Mouse (Mus musculus) kidney, adult 10 weeks (tissue): Measurements from ENCODE around the gene Strip1. TPM values are rescaled to one million over a fixed set of nuclear protein-coding genes. Genes with fewer than 3 reads are reported as not detected.

ENCODE experiments used
- polyA plus RNA-seq: library from polyadenylated mRNA; stranded (reverse); fragments of 350-450 nt; fragmentation: Illumina TruSeq; extraction: RNeasy Lipid Tissue Mini Kit (QIAGEN cat#74804); gene quantifications from one replicate; pipeline ENCODE4 v1.2.3, GENCODE M21; 2014; ENCODE audit warnings: low read depth, low replicate concordance

Strip1 gene
- polyA plus RNA-seq: 4.6 TPM

GRCm38 (mm10) chr3:107631523-107631958 is at the start of gene Strip1:
TSS of gene Strip1 (minus strand) at chr3:107631694.

DNA sequence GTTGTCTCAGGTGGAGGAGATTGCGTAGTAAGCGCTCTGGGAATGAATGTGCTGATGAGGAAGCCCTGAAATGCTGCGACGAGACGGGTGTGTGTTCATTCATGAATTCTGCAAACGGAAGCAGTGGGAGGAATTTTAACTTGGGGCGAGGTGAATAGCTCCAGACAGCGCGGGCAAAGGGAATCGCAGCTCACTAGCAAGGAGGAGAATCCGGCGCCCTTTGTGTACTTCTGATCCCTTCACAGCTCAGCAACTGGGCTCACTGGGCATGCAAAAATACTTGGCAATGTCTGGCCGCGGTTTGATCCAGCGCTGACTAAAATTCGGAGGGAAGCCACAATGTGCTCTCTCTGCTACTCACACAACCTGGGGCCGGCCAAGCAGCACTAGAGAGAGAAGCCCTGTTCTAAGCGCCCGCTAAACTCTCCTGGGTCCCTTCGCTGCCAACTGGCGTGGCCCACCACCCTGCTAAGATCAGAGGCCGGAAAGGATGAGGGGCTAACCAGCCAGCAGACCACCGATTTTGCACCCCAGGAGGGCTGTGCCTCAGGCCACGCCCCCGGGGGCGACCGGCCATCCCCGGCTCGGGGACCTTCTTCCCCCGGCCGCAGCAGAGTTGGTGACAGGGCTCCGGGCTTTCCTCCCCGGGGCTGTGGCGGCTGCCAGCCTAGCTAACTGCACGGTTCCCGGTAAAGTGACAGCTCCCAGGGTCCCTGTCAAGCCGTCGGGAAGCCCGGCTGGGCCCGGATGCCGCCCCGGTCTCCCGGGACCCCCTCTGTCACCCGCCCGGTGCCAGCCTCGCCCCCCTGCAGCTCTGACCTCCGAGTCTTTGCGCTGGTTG is 592 bp downstream of the Strip1 start, which contains the start of gene Gm10961:
Gm10961 (plus strand) TSS at position 641 of the 841 bp plus-strand sequence.

DNA sequence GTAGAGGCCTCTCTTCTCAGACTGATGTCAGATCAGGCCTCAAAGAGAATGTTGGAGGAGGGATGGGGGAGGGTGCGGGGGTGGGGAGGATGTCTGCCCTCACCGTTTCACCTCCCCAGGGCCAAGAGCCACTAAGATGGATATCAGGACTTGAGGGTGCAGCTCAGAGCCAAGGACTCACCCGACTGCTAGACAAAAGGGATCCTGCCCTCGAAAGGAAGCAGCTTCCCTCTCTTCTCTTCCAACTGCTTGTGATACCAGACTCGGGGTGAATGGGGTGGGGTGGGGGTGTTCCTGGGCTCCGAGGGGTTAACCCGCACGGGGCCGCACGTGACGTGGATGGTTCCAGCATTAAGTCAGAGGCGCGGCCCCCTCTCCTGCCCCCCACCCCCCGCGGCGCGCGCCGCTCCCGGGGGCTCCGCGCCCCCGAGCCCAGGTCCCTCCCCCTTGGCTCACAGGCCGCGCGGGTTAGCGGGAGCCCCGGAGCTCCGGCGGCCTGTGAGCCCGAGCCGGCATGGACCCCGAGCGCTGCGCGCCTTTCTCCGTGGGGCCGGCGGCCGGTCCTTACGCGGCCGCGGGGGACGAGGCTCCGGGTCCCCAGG is 36.7 kb downstream of the Strip1 start, which contains the start of gene Alx3:
Alx3 (plus strand) TSS at position 370 of the 602 bp plus-strand sequence.

Other genes starting within 250 kb of the Strip1 start
- gene Kcnc4, start 172.1 kb downstream of the Strip1 start, polyA plus RNA-seq: not detected
- gene Slc6a17, start 113.7 kb downstream of the Strip1 start, polyA plus RNA-seq: 5.8 TPM
- not detected for gene Ubl4b, start 76.6 kb downstream of the Strip1 start, polyA plus RNA-seq
- gene Alx3, start 36.7 kb downstream of the Strip1 start, polyA plus RNA-seq: not detected
- gene Gm10961, start 372 bp downstream of the Strip1 start, polyA plus RNA-seq: not detected
- 298 TPM for gene Ahcyl1, start 64.9 kb upstream of the Strip1 start, polyA plus RNA-seq
- gene Csf1, start 128.8 kb upstream of the Strip1 start, polyA plus RNA-seq: 5.1 TPM
- 0.24 TPM for gene Eps8l3, start 245.5 kb upstream of the Strip1 start, polyA plus RNA-seq